Mouse (Mus musculus): ENCODE results near the gene Sulf2. TPM values are rescaled to one million over a fixed set of nuclear protein-coding genes. Genes with fewer than 3 reads are reported as not detected.
A peak's percentile ranks its signal among the peaks of the same experiment; 100 is the strongest.

Sulf2 gene
- polyA plus RNA-seq (2012; rRNA removed), result 39.2 and 40.0 TPM in 2 replicates

DNA sequence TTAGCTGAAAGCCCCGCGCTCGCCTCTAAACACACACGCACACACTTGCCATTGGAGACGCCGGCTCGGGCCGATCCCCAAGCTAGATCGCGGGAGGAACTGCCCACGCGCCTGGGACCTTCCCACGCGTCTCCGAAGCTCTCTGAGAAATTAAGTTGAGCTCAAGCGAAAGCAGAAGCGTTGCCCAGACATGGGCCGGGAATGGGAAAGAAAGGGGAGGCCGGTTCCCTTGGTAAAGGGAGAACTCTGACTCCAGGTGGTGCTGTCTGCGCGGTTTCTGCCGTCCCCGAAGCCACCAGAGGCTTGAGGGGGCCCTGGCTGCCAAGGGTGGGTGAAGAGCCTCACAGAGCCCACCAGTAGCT, at the start of gene Sulf2:
Gene Sulf2 (minus strand): TSS at position 210 of the 362 bp plus-strand sequence.
- WGBS, result under 1% methylated on average over 23 of the region's 23 CpGs
- Histone ChIP-seq H3K4me3 (replicated peaks; ENCODE audit: insufficient read depth, low read depth, low read length) (peak within 1 kb of the TSS; percentile 32), H3K4me1 (ENCODE audit: control insufficient read depth, insufficient read depth, low read length) (peaks cover 6% of the 10 kb centered on the region; the same call in 1 of the 2 replicates), H3K27ac (ENCODE audit: insufficient read depth, low read length) (no peak within 1 kb of the TSS), H3K27me3 (ENCODE audit: control insufficient read depth, insufficient read depth, low read length) (peaks cover 5% of the 10 kb centered on the region; the same call in 1 of the 2 replicates)
- TF ChIP-seq POLR2A (IDR thresholded peaks at IDR 0.05; ENCODE audit: borderline replicate concordance, insufficient read depth, low read length) (no peak), CTCF (IDR thresholded peaks at IDR 0.05; ENCODE audit: borderline replicate concordance, insufficient read depth, low read depth, low read length) (peak; percentile 44; the same call in 1 of the 2 replicates)
- DNase-seq, result peak in 1 of 2 experiments; percentile 21

DNA sequence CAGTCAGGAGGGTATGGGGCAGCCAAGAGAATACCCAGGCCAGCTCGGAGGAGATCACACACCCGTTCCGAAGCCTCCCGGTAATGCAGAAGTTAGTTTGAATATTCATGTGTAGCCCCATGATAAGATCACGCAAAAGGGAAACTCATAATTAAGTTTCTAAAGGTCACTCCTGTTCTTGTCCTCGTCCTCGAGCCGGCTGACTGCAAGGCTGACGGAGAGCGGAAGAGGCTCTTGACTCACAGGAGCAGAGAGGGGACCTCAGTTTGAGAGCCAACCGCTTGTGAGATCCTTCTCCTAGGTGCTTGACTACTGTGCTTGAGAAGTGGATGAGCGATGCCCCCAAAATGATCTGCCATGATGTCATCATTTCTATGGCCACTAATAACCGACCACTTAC, 48.7 kb upstream of the Sulf2 start:
- Histone ChIP-seq H3K27ac (ENCODE audit: insufficient read depth, low read length) (no peak overlapping the region), H3K27me3 (ENCODE audit: control insufficient read depth, insufficient read depth, low read length) (no peaks in the 10 kb centered on the region), H3K4me3 (replicated peaks; ENCODE audit: insufficient read depth, low read depth, low read length) (no peak overlapping the region), H3K4me1 (ENCODE audit: control insufficient read depth, insufficient read depth, low read length) (peaks cover 11% of the 10 kb centered on the region)
- TF ChIP-seq POLR2A (IDR thresholded peaks at IDR 0.05; ENCODE audit: borderline replicate concordance, insufficient read depth, low read length) (no peak), CTCF (IDR thresholded peaks at IDR 0.05; ENCODE audit: borderline replicate concordance, insufficient read depth, low read depth, low read length) (no peak)
- DNase-seq, result no peak
- 91% methylated on average over 13 of the region's 13 CpGs for WGBS

DNA sequence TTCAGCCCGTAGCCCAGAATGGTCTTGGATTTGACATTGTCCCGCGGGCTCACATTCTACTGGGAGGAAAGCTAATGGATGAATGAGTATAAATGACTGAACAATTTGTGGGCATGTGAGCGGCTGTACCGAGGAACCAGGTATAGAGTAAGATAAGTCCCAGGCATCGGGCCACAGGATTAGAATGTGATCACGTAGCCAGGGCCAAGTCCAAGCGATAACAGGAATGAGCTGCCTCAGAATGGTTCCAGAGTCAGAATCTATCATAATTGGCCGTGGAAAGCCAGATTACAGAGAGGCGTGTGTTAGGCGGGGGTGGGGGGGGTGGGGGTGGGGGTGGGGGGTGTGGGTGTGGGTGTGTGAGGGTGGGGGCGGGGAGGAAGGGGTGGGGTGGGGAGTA, 48.2 kb upstream of the Sulf2 start:
- no peak for DNase-seq
- H3K4me3 ChIP-seq (replicated peaks; ENCODE audit: insufficient read depth, low read depth, low read length), result no peak overlapping the region
- TF ChIP-seq CTCF (IDR thresholded peaks at IDR 0.05; ENCODE audit: borderline replicate concordance, insufficient read depth, low read depth, low read length), result no peak
- no peak for TF ChIP-seq POLR2A (IDR thresholded peaks at IDR 0.05; ENCODE audit: borderline replicate concordance, insufficient read depth, low read length)
- WGBS, result 85% methylated on average over 12 of the region's 12 CpGs
- no peak overlapping the region for H3K27ac ChIP-seq (ENCODE audit: insufficient read depth, low read length)
- peaks cover 11% of the 10 kb centered on the region for H3K4me1 ChIP-seq (ENCODE audit: control insufficient read depth, insufficient read depth, low read length)
- no peaks in the 10 kb centered on the region for H3K27me3 ChIP-seq (ENCODE audit: control insufficient read depth, insufficient read depth, low read length)

DNA sequence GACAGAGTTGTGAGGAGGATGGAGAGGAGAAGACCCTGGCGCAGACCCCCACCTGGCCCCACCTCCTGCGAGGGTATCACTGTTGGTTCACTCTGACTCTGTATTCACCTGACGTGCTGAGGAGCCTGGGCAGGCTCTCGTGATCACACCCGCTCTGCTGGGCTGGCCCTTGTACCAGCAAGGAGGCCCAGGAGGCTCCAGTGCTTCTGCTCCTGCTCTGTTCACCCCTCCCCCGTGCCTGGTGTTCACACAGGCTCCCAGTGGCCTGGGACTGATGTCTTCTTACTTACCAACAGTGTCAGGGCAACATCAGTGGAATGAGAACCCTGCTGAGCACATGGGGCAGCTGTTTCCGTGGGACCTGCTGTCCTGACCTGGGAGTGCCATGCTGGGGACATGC, 42.5 kb upstream of the Sulf2 start:
- Histone ChIP-seq H3K4me3 (replicated peaks; ENCODE audit: insufficient read depth, low read depth, low read length) (no peak overlapping the region), H3K4me1 (ENCODE audit: control insufficient read depth, insufficient read depth, low read length) (no peaks in the 10 kb centered on the region), H3K27me3 (ENCODE audit: control insufficient read depth, insufficient read depth, low read length) (no peaks in the 10 kb centered on the region), H3K27ac (ENCODE audit: insufficient read depth, low read length) (no peak overlapping the region)
- DNase-seq, result no peak
- 59% methylated on average over 7 of the region's 7 CpGs for WGBS
- TF ChIP-seq POLR2A (IDR thresholded peaks at IDR 0.05; ENCODE audit: borderline replicate concordance, insufficient read depth, low read length), result no peak
- no peak for TF ChIP-seq CTCF (IDR thresholded peaks at IDR 0.05; ENCODE audit: borderline replicate concordance, insufficient read depth, low read depth, low read length)

DNA sequence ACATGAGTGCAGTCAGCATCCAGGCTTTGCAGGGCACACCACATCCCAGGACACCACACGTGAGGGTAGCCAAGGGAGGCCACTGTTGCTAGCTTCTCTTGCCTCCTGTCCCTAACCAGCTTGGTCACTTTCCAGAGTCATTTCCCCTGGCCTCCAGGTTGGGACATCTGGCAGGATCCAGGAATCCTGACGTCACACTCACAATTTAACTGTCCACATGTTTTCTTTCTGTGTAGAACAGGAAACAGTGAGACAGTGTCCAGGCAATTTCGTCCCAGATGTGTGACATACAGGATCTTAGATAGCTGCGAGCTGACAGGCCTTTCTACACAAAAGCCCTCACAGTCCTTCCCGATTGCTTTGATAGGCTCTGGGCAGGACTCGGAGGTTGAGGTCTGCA, 41.6 kb upstream of the Sulf2 start:
- no peaks in the 10 kb centered on the region for H3K4me1 ChIP-seq (ENCODE audit: control insufficient read depth, insufficient read depth, low read length)
- no peak overlapping the region for H3K27ac ChIP-seq (ENCODE audit: insufficient read depth, low read length)
- H3K27me3 ChIP-seq (ENCODE audit: control insufficient read depth, insufficient read depth, low read length), result no peaks in the 10 kb centered on the region
- no peak overlapping the region for H3K4me3 ChIP-seq (replicated peaks; ENCODE audit: insufficient read depth, low read depth, low read length)
- DNase-seq, result no peak
- TF ChIP-seq CTCF (IDR thresholded peaks at IDR 0.05; ENCODE audit: borderline replicate concordance, insufficient read depth, low read depth, low read length), result no peak
- 72% methylated on average over 6 of the region's 6 CpGs for WGBS

DNA sequence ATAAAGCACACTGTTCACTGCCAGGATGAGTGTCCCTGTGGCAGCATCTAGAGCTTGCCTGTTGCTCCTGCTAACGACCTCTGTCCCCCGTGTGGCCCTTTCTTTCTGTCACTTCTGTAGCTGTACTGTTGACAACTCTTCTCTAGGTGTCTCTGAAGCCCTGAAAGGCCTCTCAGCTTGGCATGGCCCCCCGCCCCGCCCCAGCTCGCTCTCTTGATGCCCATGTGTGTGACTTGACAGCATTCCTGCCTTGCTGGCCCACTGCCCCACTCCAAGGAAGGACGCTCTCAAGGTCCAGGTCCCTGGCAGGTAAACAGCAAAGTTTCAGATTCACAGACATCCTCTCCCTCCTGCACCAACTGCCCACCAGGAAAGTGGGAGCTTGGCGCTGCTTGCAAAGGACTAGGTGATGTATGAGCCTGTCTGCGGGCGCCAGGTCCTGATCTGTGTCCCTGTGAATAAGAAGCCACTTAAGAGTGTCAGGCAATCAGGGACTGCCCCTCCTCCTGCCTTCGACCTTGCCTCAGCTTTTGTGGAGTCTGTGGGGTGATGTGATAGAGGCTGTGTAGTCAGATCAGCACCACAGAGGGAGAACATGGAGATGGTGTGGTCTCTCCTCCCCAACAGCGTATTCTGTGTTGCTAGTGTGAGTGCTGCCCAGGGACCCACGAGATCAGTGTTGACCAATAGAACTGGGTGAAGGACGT, 40.8 kb upstream of the Sulf2 start:
- TF ChIP-seq CTCF (IDR thresholded peaks at IDR 0.05; ENCODE audit: borderline replicate concordance, insufficient read depth, low read depth, low read length) (no peak), POLR2A (IDR thresholded peaks at IDR 0.05; ENCODE audit: borderline replicate concordance, insufficient read depth, low read length) (no peak)
- Histone ChIP-seq H3K4me3 (replicated peaks; ENCODE audit: insufficient read depth, low read depth, low read length) (no peak overlapping the region), H3K4me1 (ENCODE audit: control insufficient read depth, insufficient read depth, low read length) (no peaks in the 10 kb centered on the region), H3K27ac (ENCODE audit: insufficient read depth, low read length) (no peak overlapping the region), H3K27me3 (ENCODE audit: control insufficient read depth, insufficient read depth, low read length) (no peaks in the 10 kb centered on the region)
- no peak for DNase-seq
- WGBS, result 67% methylated on average over 13 of the region's 13 CpGs

DNA sequence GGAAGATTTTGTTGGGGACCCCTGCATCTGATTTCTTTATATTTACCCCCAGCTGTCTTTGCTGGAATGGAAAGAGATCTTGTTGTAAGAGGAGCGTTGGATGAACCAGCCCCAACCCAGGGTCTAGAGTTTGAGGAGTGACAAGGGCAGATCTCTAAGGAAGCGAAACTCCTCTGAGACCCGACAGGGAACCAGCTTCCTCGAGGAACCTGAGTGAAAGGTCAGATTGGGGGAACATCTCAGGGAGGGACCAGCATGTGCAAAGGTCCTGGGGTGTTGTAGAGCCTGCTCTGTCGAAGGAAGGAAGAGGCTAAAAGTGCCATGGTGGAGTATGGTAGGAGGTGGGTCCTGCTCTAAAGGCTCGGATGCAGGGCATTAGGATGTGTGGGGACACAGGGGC, 39.6 kb upstream of the Sulf2 start:
- 84% methylated on average over 6 of the region's 6 CpGs for WGBS
- no peak for TF ChIP-seq CTCF (IDR thresholded peaks at IDR 0.05; ENCODE audit: borderline replicate concordance, insufficient read depth, low read depth, low read length)
- TF ChIP-seq POLR2A (IDR thresholded peaks at IDR 0.05; ENCODE audit: borderline replicate concordance, insufficient read depth, low read length), result no peak
- no peaks in the 10 kb centered on the region for H3K27me3 ChIP-seq (ENCODE audit: control insufficient read depth, insufficient read depth, low read length)
- H3K4me1 ChIP-seq (ENCODE audit: control insufficient read depth, insufficient read depth, low read length), result no peaks in the 10 kb centered on the region
- H3K4me3 ChIP-seq (replicated peaks; ENCODE audit: insufficient read depth, low read depth, low read length), result no peak overlapping the region
- DNase-seq, result no peak
- H3K27ac ChIP-seq (ENCODE audit: insufficient read depth, low read length), result no peak overlapping the region

DNA sequence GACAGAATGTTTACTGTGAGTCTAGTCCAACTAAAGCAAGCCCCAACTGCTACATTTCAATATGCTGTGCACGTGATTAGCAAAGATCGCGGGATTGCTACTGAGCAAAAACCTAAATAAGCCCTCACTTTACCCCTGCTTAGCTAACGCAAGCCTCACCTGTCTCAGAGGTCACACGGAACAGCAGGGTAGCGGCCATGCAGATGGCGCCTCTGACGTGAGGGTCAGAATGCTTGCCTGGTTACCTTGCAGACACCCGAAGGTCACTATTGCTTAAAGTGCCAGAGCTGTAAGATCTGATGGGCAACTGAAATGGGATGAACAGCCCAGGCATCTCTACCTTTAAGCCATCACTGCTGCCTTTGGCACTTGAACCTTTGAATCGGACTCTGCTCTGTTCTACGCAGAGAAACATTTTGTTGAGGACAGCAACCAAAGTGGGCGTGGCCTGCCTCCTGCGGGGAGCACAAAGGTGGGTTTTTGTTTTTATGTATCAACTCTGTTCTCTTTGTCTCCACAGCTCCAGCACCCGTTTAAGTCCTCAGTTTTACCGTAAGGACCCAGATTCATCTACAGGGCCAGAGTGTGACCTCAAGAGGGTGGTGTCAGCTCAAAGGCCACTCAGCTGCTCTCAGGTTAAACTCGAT, 38.8 kb upstream of the Sulf2 start:
- H3K4me3 ChIP-seq (replicated peaks; ENCODE audit: insufficient read depth, low read depth, low read length), result no peak overlapping the region
- H3K4me1 ChIP-seq (ENCODE audit: control insufficient read depth, insufficient read depth, low read length), result no peaks in the 10 kb centered on the region
- H3K27me3 ChIP-seq (ENCODE audit: control insufficient read depth, insufficient read depth, low read length), result no peaks in the 10 kb centered on the region
- TF ChIP-seq POLR2A (IDR thresholded peaks at IDR 0.05; ENCODE audit: borderline replicate concordance, insufficient read depth, low read length), result no peak
- WGBS, result 70% methylated on average over 16 of the region's 16 CpGs
- H3K27ac ChIP-seq (ENCODE audit: insufficient read depth, low read length), result no peak overlapping the region
- no peak for DNase-seq
